Comparison of ENCODE assay signal across 8 mouse cellular contexts in genomic region chr7:65371765-65372164, GRCm38 (mm10).
DNase-seq lines count a peak whose midpoint lies in the region; ATAC-seq and TF ChIP-seq lines count a peak whose summit lies in the region.

No protein-coding gene starts in this region.

- DNase-seq in kidney, adult 2 months: no peak
- no peak for DNase-seq in kidney, postnatal 10 days
- DNase-seq in embryonic facial prominence, embryonic 10.5 days (ENCODE audit: low spot score): no peak
- DNase-seq in midbrain, embryonic 14.5 days: no peak
- no peak for DNase-seq in urinary bladder, postnatal 25 days (ENCODE audit: low spot score)
- no peak for DNase-seq in left cerebral cortex, adult 8-10 months (ENCODE audit: low spot score in 2 of 2)
- no peak for DNase-seq in adrenal gland, postnatal 4 days (ENCODE audit: low spot score in 2 of 2)

- H3K4me1 ChIP-seq in kidney, adult 2 months (ENCODE audit: control insufficient read depth, insufficient read depth, low read length): peaks cover 14% of the 10 kb centered on the region; the same call in 1 of the 2 replicates
- H3K4me1 ChIP-seq in embryonic facial prominence, embryonic 10.5 days: peaks cover 31% of the 10 kb centered on the region
- no peaks in the 10 kb centered on the region; the same call in none of the 2 replicates for H3K4me1 ChIP-seq in hindbrain, embryonic 16.5 days (ENCODE audit: control insufficient read depth, insufficient read depth, low read depth, low read length)
- peaks cover 7% of the 10 kb centered on the region; the same call in 1 of the 2 replicates for H3K4me1 ChIP-seq in midbrain, embryonic 14.5 days (ENCODE audit: control insufficient read depth, insufficient read depth, low read length)

- no peaks in the 10 kb centered on the region for H3K9me3 ChIP-seq in embryonic facial prominence, embryonic 10.5 days
- H3K9me3 ChIP-seq in hindbrain, embryonic 16.5 days (ENCODE audit: control insufficient read depth, low read length): no peaks in the 10 kb centered on the region
- H3K9me3 ChIP-seq in midbrain, embryonic 14.5 days (ENCODE audit: control insufficient read depth, low read length): no peaks in the 10 kb centered on the region

- no peak for TF ChIP-seq CTCF in kidney, adult 2 months (conservative IDR thresholded peaks at IDR 0.05; ENCODE audit: insufficient read depth, insufficient read length, low read depth, low read length)

- no peaks in the 10 kb centered on the region for H3K27me3 ChIP-seq in kidney, adult 2 months (replicated peaks; ENCODE audit: control insufficient read depth, insufficient read depth, low read length)
- no peaks in the 10 kb centered on the region for H3K27me3 ChIP-seq in embryonic facial prominence, embryonic 10.5 days (replicated peaks; ENCODE audit: low read depth, poor library complexity, severe bottlenecking)
- no peaks in the 10 kb centered on the region for H3K27me3 ChIP-seq in hindbrain, embryonic 16.5 days (replicated peaks; ENCODE audit: control insufficient read depth, insufficient read depth, low read length)
- H3K27me3 ChIP-seq in midbrain, embryonic 14.5 days (ENCODE audit: control insufficient read depth, insufficient read depth, low read length): no peaks in the 10 kb centered on the region

- peak overlapping the region; percentile 96 for H3K27ac ChIP-seq in kidney, adult 2 months (ENCODE audit: insufficient read depth, low read depth, low read length)
- peak overlapping the region; percentile 94 for H3K27ac ChIP-seq in embryonic facial prominence, embryonic 10.5 days (replicated peaks)
- H3K27ac ChIP-seq in hindbrain, embryonic 16.5 days (ENCODE audit: low read depth, low read length): peak overlapping the region; percentile 89; the same call in 1 of the 2 replicates
- H3K27ac ChIP-seq in midbrain, embryonic 14.5 days (replicated peaks; ENCODE audit: low read depth, low read length): peak overlapping the region; percentile 75

- peak overlapping the region; percentile 72; the same call in 1 of the 2 replicates for H3K9ac ChIP-seq in hindbrain, embryonic 16.5 days (ENCODE audit: low read depth, low read length)
- H3K9ac ChIP-seq in midbrain, embryonic 14.5 days (replicated peaks; ENCODE audit: low read length): no peak overlapping the region

- no peak for ATAC-seq in hindbrain, embryonic 16.5 days
- no peak for ATAC-seq in midbrain, embryonic 14.5 days (ENCODE audit: low FRiP score, low TSS enrichment)

- H3K4me3 ChIP-seq in kidney, adult 2 months (ENCODE audit: insufficient read depth, low read depth, low read length): peak overlapping the region; percentile 93; the same call in 1 of the 2 replicates
- peak overlapping the region; percentile 81 for H3K4me3 ChIP-seq in embryonic facial prominence, embryonic 10.5 days
- no peak overlapping the region for H3K4me3 ChIP-seq in hindbrain, embryonic 16.5 days (ENCODE audit: low read length)
- peak overlapping the region; percentile 78 for H3K4me3 ChIP-seq in midbrain, embryonic 14.5 days (replicated peaks; ENCODE audit: low read depth, low read length)

- H3K4me2 ChIP-seq in hindbrain, embryonic 16.5 days (ENCODE audit: low read length): peak overlapping the region; percentile 65
- peak overlapping the region; percentile 89 for H3K4me2 ChIP-seq in midbrain, embryonic 14.5 days (ENCODE audit: low read length)

- no peaks in the 10 kb centered on the region for H3K36me3 ChIP-seq in kidney, adult 2 months (ENCODE audit: control insufficient read depth, insufficient read depth, low read length)
- no peaks in the 10 kb centered on the region for H3K36me3 ChIP-seq in embryonic facial prominence, embryonic 10.5 days (replicated peaks)
- no peaks in the 10 kb centered on the region for H3K36me3 ChIP-seq in hindbrain, embryonic 16.5 days (ENCODE audit: control insufficient read depth, insufficient read depth, low read length)
- H3K36me3 ChIP-seq in midbrain, embryonic 14.5 days (ENCODE audit: control insufficient read depth, insufficient read depth, low read length): no peaks in the 10 kb centered on the region

- 46% methylated on average over 6 of the region's 6 CpGs for WGBS in kidney, adult 2 months
- 52% methylated on average over 6 of the region's 6 CpGs for WGBS in embryonic facial prominence, embryonic 10.5 days
- 44% methylated on average over 6 of the region's 6 CpGs for WGBS in hindbrain, embryonic 16.5 days
- WGBS in midbrain, embryonic 14.5 days: 40% methylated on average over 6 of the region's 6 CpGs

- no peak for TF ChIP-seq POLR2A in kidney, adult 2 months (IDR thresholded peaks at IDR 0.05; ENCODE audit: low read depth, low read length)
